Mouse (Mus musculus) macrophage (primary cell): ENCODE measurements around the gene H2-Q4. TPM values are rescaled to one million over a fixed set of nuclear protein-coding genes. Genes with fewer than 3 reads are reported as not detected.
"Not testable (repeated sequence)": the region's sequence is repeated elsewhere in the genome, so short reads cannot be mapped to it uniquely, and the experiment has no call there.

Experiments
- H3K27ac ChIP-seq: fragments of 350-480 bp; formaldehyde crosslinking; 2 replicates; pipeline ENCODE4 v1.9.0; 2021
- H3K36me3 ChIP-seq: fragments of 350-480 bp; formaldehyde crosslinking; 2 replicates; pipeline ENCODE4 v1.9.0; 2021; ENCODE audit errors: inconsistent target
- H3K4me3 ChIP-seq: fragments of 350-480 bp; formaldehyde crosslinking; 2 replicates; pipeline ENCODE4 v1.9.0; 2021; ENCODE audit errors: inconsistent target
- H3K79me2 ChIP-seq: fragments of 350-480 bp; formaldehyde crosslinking; 2 replicates; pipeline ENCODE4 v1.9.0; 2021; ENCODE audit errors: inconsistent target
- WGBS: methylation state at CpG from one replicate; pipeline ENCODE4 v1.1.7; 2026; ENCODE audit warnings: inconsistent platforms; ENCODE audit not compliant: missing documents; 5-methylcytosine and 5-hydroxymethylcytosine counted together
- polyA plus RNA-seq: library from polyadenylated mRNA; stranded (reverse); fragments of 250-400 nt; gene quantifications from 3 replicates; pipeline ENCODE4 v1.2.4, GENCODE M21; 2018; ENCODE audit warnings: inconsistent platforms
- total RNA-seq, 78 experiments: library from RNA; depleted of rRNA; stranded (reverse); fragments of 250-400 nt; gene quantifications; 1 replicate in 9 of 78; 2 replicates in 24 of 78; 3 replicates in 43 of 78; 4 replicates in 2 of 78; pipeline ENCODE4 v1.2.4; 2018; ENCODE audit warnings: inconsistent platforms in 56 of 78

The H2-Q4 gene
- 1,000 to 10,000 TPM in 1 of 26 experiments, 100 to 1,000 TPM in 23, 10 to 100 TPM in 2; 91.9 to 1,014 (median 459) TPM for total RNA-seq (2018; cell fraction: chromatin; rRNA removed)
- 100 to 1,000 TPM in 23 of 26 experiments, 10 to 100 TPM in 3; 76.5 to 764 (median 319) TPM for total RNA-seq (2018; cell fraction: cytosol; rRNA removed)
- 1,000 to 10,000 TPM in 13 of 26 experiments, 100 to 1,000 TPM in 13; 139 to 1,864 (median 855) TPM for total RNA-seq (2018; cell fraction: nucleus; rRNA removed)
- polyA plus RNA-seq: 54.4 to 151 TPM (median 62.1 TPM) in 3 replicates

GRCm38 (mm10) chr17:35379369-35379728 is at the start of gene H2-Q4:
TSS of gene H2-Q4 (plus strand) at chr17:35379617.
- peak within 1 kb of the TSS; percentile 80 for H3K4me3 ChIP-seq
- no peaks in the 10 kb centered on the region; the same call in 1 of the 2 replicates for H3K79me2 ChIP-seq
- H3K36me3 ChIP-seq: peaks cover 16% of the 10 kb centered on the region; the same call in 1 of the 2 replicates
- 5% methylated on average over 15 of the region's 16 CpGs for WGBS
- H3K27ac ChIP-seq: peak within 1 kb of the TSS; percentile 24

GRCm38 (mm10) chr17:35329714-35330113 is 49.7 kb upstream of the H2-Q4 start:
- not testable (repeated sequence) for H3K27ac ChIP-seq, H3K36me3 ChIP-seq, H3K79me2 ChIP-seq, H3K4me3 ChIP-seq
- WGBS: 92% methylated on average over 3 of the region's 3 CpGs

- not testable (repeated sequence) for H3K36me3 ChIP-seq, H3K79me2 ChIP-seq, H3K4me3 ChIP-seq, H3K27ac ChIP-seq
- WGBS: 40% methylated on average over 6 of the region's 6 CpGs
Measured at GRCm38 (mm10) chr17:35331546-35331945, 47.9 kb upstream of the H2-Q4 start.

DNA sequence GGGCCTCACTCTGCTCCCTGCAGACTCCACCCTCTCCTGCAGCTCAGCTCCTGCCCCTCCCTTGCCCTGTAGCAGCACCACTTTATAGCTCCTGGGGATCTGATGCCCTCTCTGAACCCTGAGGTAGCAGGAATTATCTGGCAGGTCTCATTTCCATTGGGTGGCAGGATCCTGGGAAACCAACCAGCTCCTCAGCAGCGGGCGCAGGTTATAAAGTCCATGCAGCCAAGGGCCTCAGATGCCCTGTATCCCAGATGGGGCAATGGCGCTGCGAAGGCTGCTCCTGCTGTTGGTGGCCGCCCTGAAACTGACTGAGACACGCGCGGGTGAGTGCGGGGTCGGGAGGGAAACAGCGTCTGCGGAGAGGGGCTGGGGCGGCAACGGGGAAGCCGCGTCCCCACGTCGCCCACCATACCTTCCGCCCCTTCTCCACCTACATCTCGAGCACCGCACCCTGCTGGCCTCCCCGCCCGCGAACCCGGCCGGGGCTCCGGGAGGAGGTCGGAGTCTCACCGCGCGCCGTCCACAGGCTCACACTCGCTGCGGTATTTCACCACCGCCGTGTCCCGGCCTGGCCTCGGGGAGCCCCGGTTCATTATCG is 37.2 kb upstream of the H2-Q4 start, which contains the start of gene H2-Q2:
Gene H2-Q2 (plus strand): TSS at position 172 of the 601 bp plus-strand sequence.
- WGBS: 3% methylated on average over 34 of the region's 40 CpGs
- Histone ChIP-seq H3K79me2 (no peaks in the 10 kb centered on the region), H3K4me3 (no peak within 1 kb of the TSS), H3K36me3 (no peaks in the 10 kb centered on the region), H3K27ac (no peak within 1 kb of the TSS)

DNA sequence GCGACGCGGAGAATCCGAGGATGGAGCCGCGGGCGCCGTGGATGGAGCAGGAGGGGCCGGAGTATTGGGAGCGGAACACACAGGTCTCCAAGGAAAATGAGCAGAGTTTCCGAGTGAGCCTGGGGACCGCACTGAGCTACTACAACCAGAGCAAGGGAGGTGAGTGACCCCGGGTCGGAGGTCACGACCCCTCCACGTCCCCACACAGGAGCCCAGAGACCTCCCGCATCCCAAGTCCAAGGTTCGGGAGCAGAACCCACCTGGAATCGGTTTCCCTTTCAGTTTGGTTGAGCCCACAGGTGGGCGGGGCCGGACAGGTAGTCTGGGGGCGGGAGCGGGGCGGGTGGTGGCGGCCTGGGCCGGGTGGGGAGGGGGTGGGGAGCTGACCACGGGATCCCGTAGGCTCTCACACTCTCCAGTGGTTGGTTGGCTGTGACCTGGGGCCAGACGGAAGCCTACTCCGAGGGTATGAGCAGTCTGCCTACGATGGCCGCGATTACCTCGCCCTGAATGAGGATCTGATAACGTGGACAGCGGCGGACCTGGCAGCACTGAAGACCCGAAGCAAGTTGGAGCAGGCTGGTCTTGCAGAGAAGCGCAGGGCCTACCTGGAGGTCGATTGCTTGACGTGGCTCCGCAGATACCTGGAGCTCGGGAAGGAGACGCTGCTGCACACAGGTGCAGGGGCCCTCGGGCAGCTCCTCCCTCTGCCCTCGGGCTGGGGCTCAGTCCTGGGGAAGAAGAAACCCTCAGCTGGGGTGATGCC is 36.5 kb upstream of the H2-Q4 start:
- Histone ChIP-seq H3K79me2 (no peaks in the 10 kb centered on the region), H3K36me3 (no peaks in the 10 kb centered on the region), H3K4me3 (no peak overlapping the region), H3K27ac (no peak overlapping the region)
- 5% methylated on average over 40 of the region's 46 CpGs for WGBS

GRCm38 (mm10) chr17:35347659-35348058 is 31.8 kb upstream of the H2-Q4 start:
- H3K27ac ChIP-seq, H3K4me3 ChIP-seq, H3K36me3 ChIP-seq, H3K79me2 ChIP-seq: not testable (repeated sequence)

DNA sequence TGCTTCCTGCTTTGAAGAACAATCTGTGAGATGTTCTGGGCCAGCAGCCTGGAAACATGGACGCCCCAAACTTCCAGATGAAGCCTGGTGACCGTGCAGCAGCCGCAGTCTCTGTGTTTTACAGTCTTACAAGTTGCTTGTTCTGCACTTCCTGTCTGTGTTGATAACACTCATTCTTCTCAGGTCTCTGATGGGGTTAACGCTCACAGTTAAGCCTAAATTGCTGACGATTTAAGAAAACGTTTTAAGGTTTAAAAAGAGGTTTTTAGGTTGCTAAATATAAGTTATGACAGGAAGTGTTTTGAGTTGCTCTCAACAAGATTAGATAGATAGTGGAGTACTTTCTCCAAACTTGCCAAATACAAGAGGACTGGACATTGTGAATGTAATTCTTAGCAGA is 26.1 kb upstream of the H2-Q4 start:
- H3K27ac ChIP-seq, H3K36me3 ChIP-seq, H3K4me3 ChIP-seq, H3K79me2 ChIP-seq: not testable (repeated sequence)
- 16% methylated on average over 5 of the region's 6 CpGs for WGBS

DNA sequence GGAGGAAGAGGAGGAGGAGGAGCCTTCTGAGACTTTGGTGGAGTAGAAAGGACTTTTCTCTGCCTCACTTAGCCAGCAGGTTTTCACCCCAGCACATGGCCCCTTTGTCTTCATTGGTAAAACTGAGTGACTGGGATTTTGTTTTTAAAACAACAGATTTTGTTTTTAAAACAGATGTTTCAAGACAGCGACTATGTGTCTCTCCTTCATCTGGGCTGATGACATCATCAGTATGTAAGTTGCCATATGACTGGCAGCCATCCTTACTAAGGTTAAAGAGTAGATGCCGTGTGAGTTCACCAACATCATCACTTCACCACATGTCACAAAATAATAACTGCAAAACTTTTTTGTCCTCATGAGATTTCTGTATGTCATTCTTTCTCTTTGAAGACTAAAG is 25.3 kb upstream of the H2-Q4 start:
- 88% methylated on average over 2 of the region's 2 CpGs for WGBS
- H3K36me3 ChIP-seq: no peaks in the 10 kb centered on the region
- no peaks in the 10 kb centered on the region for H3K79me2 ChIP-seq
- H3K4me3 ChIP-seq: no peak overlapping the region
- H3K27ac ChIP-seq: no peak overlapping the region

GRCm38 (mm10) chr17:35357086-35357485 is 22.3 kb upstream of the H2-Q4 start:
- 38% methylated on average over 1 of the region's 1 CpGs for WGBS
- no peak overlapping the region for H3K4me3 ChIP-seq
- no peak overlapping the region for H3K27ac ChIP-seq
- no peaks in the 10 kb centered on the region for H3K79me2 ChIP-seq
- no peaks in the 10 kb centered on the region for H3K36me3 ChIP-seq

- Histone ChIP-seq H3K79me2 (no peaks in the 10 kb centered on the region), H3K27ac (no peak overlapping the region), H3K36me3 (no peaks in the 10 kb centered on the region), H3K4me3 (no peak overlapping the region)
- 10% methylated on average over 34 of the region's 38 CpGs for WGBS
Measured at GRCm38 (mm10) chr17:35358763-35359469, 20.5 kb upstream of the H2-Q4 start.

DNA sequence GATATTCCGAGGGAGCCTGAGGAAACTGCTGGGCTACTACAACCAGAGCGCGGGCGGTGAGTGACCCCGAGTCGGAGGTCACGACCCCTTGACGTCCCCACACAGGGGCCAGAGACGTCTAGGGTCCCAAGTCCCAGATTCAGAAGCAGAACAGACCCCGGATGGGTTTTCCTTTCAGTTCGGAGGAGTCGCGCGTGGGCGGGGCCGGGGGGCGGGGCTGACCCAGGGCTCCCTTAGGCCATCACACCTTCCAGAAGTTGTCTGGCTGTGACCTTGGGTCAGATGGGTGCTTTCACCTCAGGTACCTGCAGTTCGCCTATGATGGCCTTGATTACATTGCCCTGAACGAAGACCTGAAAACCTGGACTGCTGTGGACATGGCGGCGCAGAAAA is 20.0 kb upstream of the H2-Q4 start:
- Histone ChIP-seq H3K79me2 (no peaks in the 10 kb centered on the region), H3K27ac (no peak overlapping the region), H3K36me3 (no peaks in the 10 kb centered on the region), H3K4me3 (no peak overlapping the region)
- 22% methylated on average over 21 of the region's 21 CpGs for WGBS

GRCm38 (mm10) chr17:35379729-35380451 is 473 bp downstream of the H2-Q4 start:
- peak overlapping the region; percentile 80 for H3K4me3 ChIP-seq
- H3K27ac ChIP-seq: peak overlapping the region; percentile 24
- WGBS: 2% methylated on average over 70 of the region's 70 CpGs
- H3K36me3 ChIP-seq: peaks cover 16% of the 10 kb centered on the region; the same call in 1 of the 2 replicates
- H3K79me2 ChIP-seq: no peaks in the 10 kb centered on the region; the same call in 1 of the 2 replicates

DNA sequence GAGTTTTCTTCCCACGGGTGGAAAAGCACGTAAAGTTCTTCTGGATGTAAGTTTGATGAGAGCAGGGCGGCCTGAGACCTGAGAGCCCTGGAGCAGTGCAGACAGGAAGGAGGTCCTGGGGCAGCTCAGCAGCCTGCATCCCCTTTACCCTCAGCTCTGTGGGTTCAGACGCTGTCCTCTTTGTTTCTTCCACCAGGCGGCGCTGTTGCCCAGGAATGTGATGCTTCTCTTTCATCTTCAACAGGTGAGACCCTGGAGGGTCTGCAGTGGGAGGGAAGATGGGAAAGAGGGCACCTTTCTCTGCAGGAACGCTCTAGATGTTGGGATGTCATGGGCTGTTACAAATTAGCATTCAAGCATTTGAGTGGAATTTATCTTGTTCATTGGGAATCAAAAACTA is 10.4 kb downstream of the H2-Q4 start:
- H3K4me3 ChIP-seq, H3K27ac ChIP-seq, H3K79me2 ChIP-seq, H3K36me3 ChIP-seq: not testable (repeated sequence)
- 5% methylated on average over 7 of the region's 7 CpGs for WGBS

DNA sequence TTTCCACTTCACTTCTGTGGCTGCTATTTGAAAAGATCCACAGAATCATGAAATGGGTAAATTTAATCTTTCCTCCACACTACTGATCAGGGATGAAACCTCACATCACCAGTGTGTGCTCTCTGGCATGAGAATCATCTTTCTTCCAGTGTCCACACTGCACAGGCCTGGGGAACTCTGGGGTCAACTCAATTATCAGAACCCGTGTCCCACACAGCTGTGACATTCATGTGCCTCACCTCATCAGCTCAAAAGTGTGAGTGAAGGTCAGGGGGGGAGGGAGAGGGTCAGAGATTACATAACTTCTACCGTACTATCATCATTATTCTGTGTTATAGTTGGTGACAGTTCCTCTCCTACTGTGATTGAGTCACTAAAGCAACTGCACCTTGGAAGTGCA is 13.3 kb downstream of the H2-Q4 start:
- not testable (repeated sequence) for H3K27ac ChIP-seq, H3K36me3 ChIP-seq, H3K4me3 ChIP-seq, H3K79me2 ChIP-seq
- 64% methylated on average over 2 of the region's 2 CpGs for WGBS
